Mouse (Mus musculus): Measurements from ENCODE around the gene AB124611.

DNA sequence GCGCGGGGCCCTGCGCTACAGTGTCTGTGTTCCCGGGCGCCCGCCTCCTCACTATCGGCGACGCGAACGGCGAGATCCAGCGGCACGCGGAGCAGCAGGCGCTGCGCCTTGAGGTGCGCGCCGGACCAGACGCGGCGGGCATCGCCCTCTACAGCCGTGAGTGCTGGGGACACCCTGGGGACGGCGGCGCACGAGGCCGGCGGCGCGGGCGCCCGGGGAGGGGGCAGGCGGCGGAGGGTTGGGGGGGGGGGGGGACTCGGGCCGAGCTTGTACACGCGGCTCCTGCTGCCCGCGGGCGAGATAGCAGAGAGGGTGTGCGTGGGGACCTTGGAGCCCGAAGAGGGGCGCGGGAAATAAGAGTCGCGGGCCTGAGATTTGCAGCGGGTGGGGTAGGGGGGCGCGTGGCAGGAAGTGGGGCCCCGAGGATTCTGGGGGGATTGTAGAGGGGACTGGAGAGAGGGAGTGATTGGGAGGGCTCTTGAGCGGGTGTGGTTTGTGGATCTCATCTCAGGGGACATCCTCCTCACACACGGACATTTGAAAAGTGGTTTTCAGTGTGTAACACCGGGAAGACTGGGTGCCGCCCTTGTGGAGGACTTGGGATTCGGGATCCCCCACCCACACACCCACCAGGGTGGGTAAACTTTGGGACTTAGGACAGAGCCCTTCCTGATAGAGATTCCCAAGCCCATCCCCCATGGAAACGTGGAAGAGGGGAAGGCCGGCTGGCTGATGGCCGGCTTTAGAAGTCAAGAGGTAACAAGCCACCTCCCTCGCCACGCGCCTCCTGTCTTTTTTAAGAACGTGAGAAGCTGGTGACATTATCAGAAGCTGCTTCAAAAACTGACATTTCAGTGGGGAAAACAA, 21.3 kb downstream of the AB124611 start:
- TF ChIP-seq CTCF (conservative IDR thresholded peaks at IDR 0.05; ENCODE audit: low read length) = no peak
- TF ChIP-seq NANOG (IDR thresholded peaks at IDR 0.05; ENCODE audit: borderline replicate concordance, low read length) = no peak
- no peak for TF ChIP-seq POU5F1 (IDR thresholded peaks at IDR 0.05; ENCODE audit: borderline replicate concordance, low read length)

Measured in E14TG2a.4 (cell line).